ENCODE assay signal across 23 mouse cellular contexts in genomic region chr7:132693561-132693960, GRCm38 (mm10).
DNase-seq lines count a peak whose midpoint lies in the region; ATAC-seq lines count a peak whose summit lies in the region.
"Had no signal": no experiment of that assay in that cellular context is flagged by ENCODE, and none has a peak within 500 bp of the region (broad histone marks: within the 10 kb centered on the region; RNA-seq: fewer than 3 reads in every experiment).

No protein-coding gene starts in this region.

- ATAC-seq in kidney, embryonic 14.5 days (ENCODE audit: low FRiP score, low TSS enrichment) = peak; percentile 68; the same call in 1 of the 2 replicates
- no peak for ATAC-seq in liver, embryonic 11.5 days (replicated peaks; ENCODE audit: low FRiP score)
- ATAC-seq: activated CD4-positive, CD25-positive, alpha-beta regulatory T cell, adult 4 months had no signal

- WGBS in kidney, embryonic 14.5 days = 64% methylated on average over 2 of the region's 2 CpGs
- 78% methylated on average over 2 of the region's 2 CpGs for WGBS in liver, embryonic 11.5 days

- H3K9ac ChIP-seq in kidney, embryonic 14.5 days (ENCODE audit: low read depth, low read length) = no peak overlapping the region
- H3K9ac ChIP-seq in liver, embryonic 11.5 days (ENCODE audit: low read depth, low read length) = no peak overlapping the region
- H3K9ac ChIP-seq: embryonic facial prominence, embryonic 15.5 days; forebrain, embryonic 15.5 days; hindbrain, embryonic 13.5 days had no signal

- peak; percentile 59 for DNase-seq in kidney, adult 18-20 months
- DNase-seq in kidney, postnatal 10 days = peak; percentile 73
- peak; percentile 53 to 75 for DNase-seq in kidney, postnatal 4 days
- DNase-seq in liver, embryonic 11.5 days (ENCODE audit: low spot score) = no peak
- no peak for DNase-seq in spleen, postnatal 14 days (ENCODE audit: low spot score in 2 of 2)
- DNase-seq in Muller cell, postnatal 12 days (ENCODE audit: inconsistent ontology term) = no peak
- no peak for DNase-seq in urinary bladder, postnatal 10 days (ENCODE audit: low spot score)
- DNase-seq: adrenal gland, postnatal 25 days; cerebellum, adult 2 months; cerebellum, postnatal 10 days; embryo, embryonic 11 days; gastrocnemius, postnatal 36 days; heart, adult 11 months; heart, postnatal 10 days; heart, postnatal 4 days had no signal

- no peaks in the 10 kb centered on the region for H3K27me3 ChIP-seq in kidney, embryonic 14.5 days (ENCODE audit: control insufficient read depth, insufficient read depth, low read length)
- no peaks in the 10 kb centered on the region for H3K27me3 ChIP-seq in liver, embryonic 11.5 days (replicated peaks; ENCODE audit: control insufficient read depth, insufficient read depth, low read length)
- H3K27me3 ChIP-seq: embryonic facial prominence, embryonic 15.5 days; forebrain, embryonic 15.5 days; hindbrain, embryonic 13.5 days had no signal

- H3K4me2 ChIP-seq in kidney, embryonic 14.5 days (replicated peaks; ENCODE audit: low read depth, low read length) = no peak overlapping the region
- no peak overlapping the region for H3K4me2 ChIP-seq in liver, embryonic 11.5 days
- H3K4me2 ChIP-seq: embryonic facial prominence, embryonic 15.5 days; forebrain, embryonic 15.5 days; hindbrain, embryonic 13.5 days had no signal

- H3K4me1 ChIP-seq in kidney, embryonic 14.5 days (ENCODE audit: control insufficient read depth, insufficient read depth, low read length) = no peaks in the 10 kb centered on the region
- H3K4me1 ChIP-seq in liver, embryonic 11.5 days (replicated peaks; ENCODE audit: control insufficient read depth, insufficient read depth, low read length) = peaks cover 3% of the 10 kb centered on the region

- no peaks in the 10 kb centered on the region for H3K36me3 ChIP-seq in kidney, embryonic 14.5 days (ENCODE audit: control insufficient read depth, insufficient read depth, low read length)
- H3K36me3 ChIP-seq in liver, embryonic 11.5 days (ENCODE audit: control insufficient read depth, insufficient read depth, low read length) = no peaks in the 10 kb centered on the region
- H3K36me3 ChIP-seq: embryonic facial prominence, embryonic 15.5 days; forebrain, embryonic 15.5 days; G1E; heart, embryonic 10.5 days had no signal

- H3K9me3 ChIP-seq in kidney, embryonic 14.5 days (ENCODE audit: control insufficient read depth, low read length) = no peaks in the 10 kb centered on the region
- H3K9me3 ChIP-seq in liver, embryonic 11.5 days (ENCODE audit: control insufficient read depth, low read length) = no peaks in the 10 kb centered on the region
- H3K9me3 ChIP-seq: embryonic facial prominence, embryonic 15.5 days; forebrain, embryonic 15.5 days had no signal

- no peak overlapping the region for H3K4me3 ChIP-seq in kidney, embryonic 14.5 days (ENCODE audit: low read length)
- no peak overlapping the region for H3K4me3 ChIP-seq in liver, embryonic 11.5 days (ENCODE audit: low read depth, low read length)
- H3K4me3 ChIP-seq: embryonic facial prominence, embryonic 15.5 days; erythroblast, embryonic 14.5 days; forebrain, embryonic 15.5 days; heart, embryonic 10.5 days; hindbrain, embryonic 13.5 days had no signal

- H3K27ac ChIP-seq in kidney, embryonic 14.5 days (ENCODE audit: low read depth, low read length) = no peak overlapping the region
- H3K27ac ChIP-seq in liver, embryonic 11.5 days (ENCODE audit: low read depth, low read length) = no peak overlapping the region
- H3K27ac ChIP-seq: embryonic facial prominence, embryonic 15.5 days; forebrain, embryonic 15.5 days; heart, embryonic 10.5 days; hindbrain, embryonic 13.5 days had no signal

Comparison
In these comparisons a context has a peak if more than half of its experiments do, and no peak if none do; other contexts are left out.
1. DNase-seq: peak in kidney, adult 18-20 months (single experiment), kidney, postnatal 10 days (single experiment) and kidney, postnatal 4 days (2 of 2); none in liver, embryonic 11.5 days (single experiment), spleen, postnatal 14 days (0 of 2), Muller cell, postnatal 12 days (single experiment) and urinary bladder, postnatal 10 days (single experiment).